Mouse (Mus musculus): ENCODE results near the gene Kcnip4. TPM values are rescaled to one million over a fixed set of nuclear protein-coding genes. Genes with fewer than 3 reads are reported as not detected.

Gene Kcnip4
- polyA plus RNA-seq, 1 experiment = 0.40 TPM

GRCm38 (mm10) chr5:49284776-49285175, 239.9 kb downstream of the Kcnip4 start:
- WGBS = 46% methylated on average over 6 of the region's 6 CpGs
- Histone ChIP-seq H3K4me1 (ENCODE audit: control insufficient read depth, insufficient read depth, low read length) (no peaks in the 10 kb centered on the region), H3K4me3 (replicated peaks; ENCODE audit: extremely low read depth, low read depth, low read length) (no peak overlapping the region)
- DNase-seq = no peak
- TF ChIP-seq CTCF (IDR thresholded peaks at IDR 0.05; ENCODE audit: insufficient read depth, low read length) = no peak
- TF ChIP-seq POLR2A (IDR thresholded peaks at IDR 0.05; ENCODE audit: borderline replicate concordance, extremely low read depth, low read depth, low read length) = no peak

- Histone ChIP-seq H3K4me3 (replicated peaks; ENCODE audit: extremely low read depth, low read depth, low read length) (no peak overlapping the region), H3K4me1 (ENCODE audit: control insufficient read depth, insufficient read depth, low read length) (no peaks in the 10 kb centered on the region)
- no peak for DNase-seq
- 55% methylated on average over 5 of the region's 5 CpGs for WGBS
- TF ChIP-seq POLR2A (IDR thresholded peaks at IDR 0.05; ENCODE audit: borderline replicate concordance, extremely low read depth, low read depth, low read length) (no peak), CTCF (IDR thresholded peaks at IDR 0.05; ENCODE audit: insufficient read depth, low read length) (no peak)
Observed at GRCm38 (mm10) chr5:49283403-49283802, 241.3 kb downstream of the Kcnip4 start.

GRCm38 (mm10) chr5:49271864-49272263, 252.8 kb downstream of the Kcnip4 start:
- no peaks in the 10 kb centered on the region for H3K4me1 ChIP-seq (ENCODE audit: control insufficient read depth, insufficient read depth, low read length)
- TF ChIP-seq POLR2A (IDR thresholded peaks at IDR 0.05; ENCODE audit: borderline replicate concordance, extremely low read depth, low read depth, low read length) (no peak), CTCF (IDR thresholded peaks at IDR 0.05; ENCODE audit: insufficient read depth, low read length) (no peak)
- no peak overlapping the region for H3K4me3 ChIP-seq (replicated peaks; ENCODE audit: extremely low read depth, low read depth, low read length)
- no peak for DNase-seq

- no peak for DNase-seq
- no peak for TF ChIP-seq POLR2A (IDR thresholded peaks at IDR 0.05; ENCODE audit: borderline replicate concordance, extremely low read depth, low read depth, low read length)
- TF ChIP-seq CTCF (IDR thresholded peaks at IDR 0.05; ENCODE audit: insufficient read depth, low read length) = no peak
- Histone ChIP-seq H3K4me3 (replicated peaks; ENCODE audit: extremely low read depth, low read depth, low read length) (no peak overlapping the region), H3K4me1 (ENCODE audit: control insufficient read depth, insufficient read depth, low read length) (no peaks in the 10 kb centered on the region)
- 85% methylated on average over 8 of the region's 8 CpGs for WGBS
Observed at GRCm38 (mm10) chr5:49268807-49269206, 255.9 kb downstream of the Kcnip4 start.

- no peak for DNase-seq
- WGBS = 76% methylated on average over 4 of the region's 4 CpGs
- Histone ChIP-seq H3K4me1 (ENCODE audit: control insufficient read depth, insufficient read depth, low read length) (no peaks in the 10 kb centered on the region), H3K4me3 (replicated peaks; ENCODE audit: extremely low read depth, low read depth, low read length) (no peak overlapping the region)
- TF ChIP-seq POLR2A (IDR thresholded peaks at IDR 0.05; ENCODE audit: borderline replicate concordance, extremely low read depth, low read depth, low read length) (no peak), CTCF (IDR thresholded peaks at IDR 0.05; ENCODE audit: insufficient read depth, low read length) (no peak)
Observed at GRCm38 (mm10) chr5:49259356-49259755, 265.4 kb downstream of the Kcnip4 start.

GRCm38 (mm10) chr5:49256850-49257249, 267.9 kb downstream of the Kcnip4 start:
- TF ChIP-seq POLR2A (IDR thresholded peaks at IDR 0.05; ENCODE audit: borderline replicate concordance, extremely low read depth, low read depth, low read length) (no peak), CTCF (IDR thresholded peaks at IDR 0.05; ENCODE audit: insufficient read depth, low read length) (no peak)
- WGBS = 73% methylated on average over 3 of the region's 3 CpGs
- no peaks in the 10 kb centered on the region for H3K4me1 ChIP-seq (ENCODE audit: control insufficient read depth, insufficient read depth, low read length)
- DNase-seq = no peak
- no peak overlapping the region for H3K4me3 ChIP-seq (replicated peaks; ENCODE audit: extremely low read depth, low read depth, low read length)

- TF ChIP-seq POLR2A (IDR thresholded peaks at IDR 0.05; ENCODE audit: borderline replicate concordance, extremely low read depth, low read depth, low read length) (no peak), CTCF (IDR thresholded peaks at IDR 0.05; ENCODE audit: insufficient read depth, low read length) (no peak)
- no peak overlapping the region for H3K4me3 ChIP-seq (replicated peaks; ENCODE audit: extremely low read depth, low read depth, low read length)
- H3K4me1 ChIP-seq (ENCODE audit: control insufficient read depth, insufficient read depth, low read length) = no peaks in the 10 kb centered on the region
- DNase-seq = no peak
- 73% methylated on average over 4 of the region's 4 CpGs for WGBS
Observed at GRCm38 (mm10) chr5:49255983-49256382, 268.7 kb downstream of the Kcnip4 start.

- WGBS = 76% methylated on average over 2 of the region's 2 CpGs
- TF ChIP-seq POLR2A (IDR thresholded peaks at IDR 0.05; ENCODE audit: borderline replicate concordance, extremely low read depth, low read depth, low read length) (no peak), CTCF (IDR thresholded peaks at IDR 0.05; ENCODE audit: insufficient read depth, low read length) (no peak)
- DNase-seq = no peak
- H3K4me1 ChIP-seq (ENCODE audit: control insufficient read depth, insufficient read depth, low read length) = no peaks in the 10 kb centered on the region
- no peak overlapping the region for H3K4me3 ChIP-seq (replicated peaks; ENCODE audit: extremely low read depth, low read depth, low read length)
Observed at GRCm38 (mm10) chr5:49247081-49247480, 277.6 kb downstream of the Kcnip4 start.

GRCm38 (mm10) chr5:49244414-49244813, 280.3 kb downstream of the Kcnip4 start:
- Histone ChIP-seq H3K4me1 (ENCODE audit: control insufficient read depth, insufficient read depth, low read length) (no peaks in the 10 kb centered on the region), H3K4me3 (replicated peaks; ENCODE audit: extremely low read depth, low read depth, low read length) (no peak overlapping the region)
- 80% methylated on average over 4 of the region's 4 CpGs for WGBS
- TF ChIP-seq CTCF (IDR thresholded peaks at IDR 0.05; ENCODE audit: insufficient read depth, low read length) = no peak
- TF ChIP-seq POLR2A (IDR thresholded peaks at IDR 0.05; ENCODE audit: borderline replicate concordance, extremely low read depth, low read depth, low read length) = no peak
- DNase-seq = no peak

GRCm38 (mm10) chr5:49241708-49242107, 283.0 kb downstream of the Kcnip4 start:
- Histone ChIP-seq H3K4me1 (ENCODE audit: control insufficient read depth, insufficient read depth, low read length) (no peaks in the 10 kb centered on the region), H3K4me3 (replicated peaks; ENCODE audit: extremely low read depth, low read depth, low read length) (no peak overlapping the region)
- WGBS = 98% methylated on average over 6 of the region's 6 CpGs
- no peak for TF ChIP-seq CTCF (IDR thresholded peaks at IDR 0.05; ENCODE audit: insufficient read depth, low read length)
- no peak for TF ChIP-seq POLR2A (IDR thresholded peaks at IDR 0.05; ENCODE audit: borderline replicate concordance, extremely low read depth, low read depth, low read length)
- DNase-seq = no peak

All from lung, adult 2 months (tissue).